Mouse (Mus musculus): ENCODE results near the gene Pik3ap1.

DNA sequence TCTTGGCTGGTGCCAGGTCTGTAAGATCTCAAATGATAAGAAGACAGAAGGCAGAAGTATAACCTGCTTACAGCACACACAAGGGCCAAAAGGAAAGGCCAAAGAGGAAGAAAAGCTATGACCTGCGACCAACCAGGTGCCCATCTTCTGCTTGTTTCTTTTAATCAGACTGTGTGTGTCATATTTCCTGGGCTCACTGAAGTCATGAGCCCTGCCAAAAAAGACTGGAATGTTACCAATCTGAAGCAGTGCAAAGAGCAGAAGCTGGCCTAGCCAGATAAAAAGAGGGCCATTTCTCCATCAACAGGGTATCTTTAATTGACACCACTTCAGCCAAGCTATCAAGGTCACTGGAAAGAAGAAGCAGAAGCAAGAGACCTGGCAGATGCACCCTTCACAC lies 9.8 kb downstream of the Pik3ap1 start:
- no peak for TF ChIP-seq CTCF (IDR thresholded peaks at IDR 0.05; ENCODE audit: low read depth, low read length)
- no peak for TF ChIP-seq GATA1 (IDR thresholded peaks at IDR 0.05; ENCODE audit: borderline replicate concordance, low read length)
- TF ChIP-seq TAL1 (conservative IDR thresholded peaks at IDR 0.05; ENCODE audit: low read depth, low read length), result no peak
